Mouse (Mus musculus): ENCODE data around the gene BC017158. TPM values are rescaled to one million over a fixed set of nuclear protein-coding genes. Genes with fewer than 3 reads are reported as not detected.

BC017158 gene
- polyA plus RNA-seq, 1 experiment from 2014 or later = 38.2 TPM

GRCm38 (mm10) chr7:128332896-128333295 lies 34.9 kb upstream of the BC017158 start:
- no peak overlapping the region for H3K27ac ChIP-seq (ENCODE audit: low read depth, low read length)
- H3K36me3 ChIP-seq (ENCODE audit: control insufficient read depth, insufficient read depth, low read length) = no peaks in the 10 kb centered on the region
- H3K27me3 ChIP-seq (replicated peaks; ENCODE audit: control insufficient read depth, insufficient read depth, low read length) = no peaks in the 10 kb centered on the region
- DNase-seq (ENCODE audit: low spot score) (peak; percentile 31), ATAC-seq (replicated peaks; ENCODE audit: low FRiP score) (no peak)
- H3K9me3 ChIP-seq (ENCODE audit: control insufficient read depth, low read length) = no peaks in the 10 kb centered on the region
- no peak overlapping the region for H3K4me3 ChIP-seq (ENCODE audit: low read depth, low read length)
- H3K9ac ChIP-seq (ENCODE audit: low read depth, low read length) = no peak overlapping the region
- H3K4me2 ChIP-seq = no peak overlapping the region
- H3K4me1 ChIP-seq (replicated peaks; ENCODE audit: control insufficient read depth, insufficient read depth, low read length) = no peaks in the 10 kb centered on the region
- WGBS = 42% methylated on average over 1 of the region's 1 CpGs

GRCm38 (mm10) chr7:128330981-128331380 lies 33.0 kb upstream of the BC017158 start:
- Histone ChIP-seq H3K27ac (ENCODE audit: low read depth, low read length) (no peak overlapping the region), H3K4me2 (no peak overlapping the region), H3K9me3 (ENCODE audit: control insufficient read depth, low read length) (no peaks in the 10 kb centered on the region), H3K9ac (ENCODE audit: low read depth, low read length) (no peak overlapping the region), H3K4me3 (ENCODE audit: low read depth, low read length) (no peak overlapping the region), H3K4me1 (replicated peaks; ENCODE audit: control insufficient read depth, insufficient read depth, low read length) (no peaks in the 10 kb centered on the region), H3K36me3 (ENCODE audit: control insufficient read depth, insufficient read depth, low read length) (no peaks in the 10 kb centered on the region), H3K27me3 (replicated peaks; ENCODE audit: control insufficient read depth, insufficient read depth, low read length) (no peaks in the 10 kb centered on the region)
- ATAC-seq (replicated peaks; ENCODE audit: low FRiP score) = no peak
- peak; percentile 24 for DNase-seq (ENCODE audit: low spot score)
- 70% methylated on average over 9 of the region's 9 CpGs for WGBS

GRCm38 (mm10) chr7:128324977-128325376 lies 27.0 kb upstream of the BC017158 start:
- peaks cover 3% of the 10 kb centered on the region; the same call in 1 of the 2 replicates for H3K27me3 ChIP-seq (replicated peaks; ENCODE audit: control insufficient read depth, insufficient read depth, low read length)
- no peaks in the 10 kb centered on the region for H3K9me3 ChIP-seq (ENCODE audit: control insufficient read depth, low read length)
- H3K27ac ChIP-seq (ENCODE audit: low read depth, low read length) = no peak overlapping the region
- H3K9ac ChIP-seq (ENCODE audit: low read depth, low read length) = no peak overlapping the region
- H3K4me2 ChIP-seq = no peak overlapping the region
- no peaks in the 10 kb centered on the region for H3K36me3 ChIP-seq (ENCODE audit: control insufficient read depth, insufficient read depth, low read length)
- ATAC-seq (replicated peaks; ENCODE audit: low FRiP score) = no peak
- DNase-seq (ENCODE audit: low spot score) = peak; percentile 30
- H3K4me3 ChIP-seq (ENCODE audit: low read depth, low read length) = no peak overlapping the region
- peaks cover 9% of the 10 kb centered on the region; the same call in 1 of the 2 replicates for H3K4me1 ChIP-seq (replicated peaks; ENCODE audit: control insufficient read depth, insufficient read depth, low read length)
- WGBS = 94% methylated on average over 1 of the region's 1 CpGs

- Histone ChIP-seq H3K4me3 (ENCODE audit: low read depth, low read length) (no peak overlapping the region), H3K9me3 (ENCODE audit: control insufficient read depth, low read length) (no peaks in the 10 kb centered on the region), H3K4me2 (no peak overlapping the region), H3K27ac (ENCODE audit: low read depth, low read length) (peak overlapping the region; percentile 52; the same call in 1 of the 2 replicates), H3K27me3 (replicated peaks; ENCODE audit: control insufficient read depth, insufficient read depth, low read length) (peaks cover 3% of the 10 kb centered on the region; the same call in 1 of the 2 replicates), H3K9ac (ENCODE audit: low read depth, low read length) (no peak overlapping the region), H3K36me3 (ENCODE audit: control insufficient read depth, insufficient read depth, low read length) (no peaks in the 10 kb centered on the region), H3K4me1 (replicated peaks; ENCODE audit: control insufficient read depth, insufficient read depth, low read length) (peaks cover 10% of the 10 kb centered on the region; the same call in 1 of the 2 replicates)
- 72% methylated on average over 7 of the region's 7 CpGs for WGBS
- ATAC-seq (replicated peaks; ENCODE audit: low FRiP score) (no peak), DNase-seq (ENCODE audit: low spot score) (peak; percentile 31)
These were observed 23.3 kb upstream of the BC017158 start for GRCm38 (mm10) chr7:128321260-128321659.

- peak; percentile 22 for DNase-seq (ENCODE audit: low spot score)
- WGBS = 79% methylated on average over 2 of the region's 2 CpGs
- ATAC-seq (replicated peaks; ENCODE audit: low FRiP score) = no peak
These were observed 22.3 kb upstream of the BC017158 start for GRCm38 (mm10) chr7:128320219-128320816.

GRCm38 (mm10) chr7:128319140-128319539 lies 21.2 kb upstream of the BC017158 start:
- 85% methylated on average over 7 of the region's 7 CpGs for WGBS
- Histone ChIP-seq H3K36me3 (ENCODE audit: control insufficient read depth, insufficient read depth, low read length) (no peaks in the 10 kb centered on the region), H3K4me2 (no peak overlapping the region), H3K9ac (ENCODE audit: low read depth, low read length) (no peak overlapping the region), H3K4me1 (replicated peaks; ENCODE audit: control insufficient read depth, insufficient read depth, low read length) (peaks cover 10% of the 10 kb centered on the region; the same call in 1 of the 2 replicates), H3K4me3 (ENCODE audit: low read depth, low read length) (no peak overlapping the region), H3K27ac (ENCODE audit: low read depth, low read length) (no peak overlapping the region), H3K9me3 (ENCODE audit: control insufficient read depth, low read length) (no peaks in the 10 kb centered on the region), H3K27me3 (replicated peaks; ENCODE audit: control insufficient read depth, insufficient read depth, low read length) (peaks cover 3% of the 10 kb centered on the region; the same call in 1 of the 2 replicates)
- DNase-seq (ENCODE audit: low spot score) (peak; percentile 27), ATAC-seq (replicated peaks; ENCODE audit: low FRiP score) (no peak)

More at GRCm38 (mm10) chr7:128320219-128320816, 22.3 kb upstream of the BC017158 start:
- peaks cover 10% of the 10 kb centered on the region; the same call in 1 of the 2 replicates for H3K4me1 ChIP-seq (replicated peaks; ENCODE audit: control insufficient read depth, insufficient read depth, low read length)
- H3K27ac ChIP-seq (ENCODE audit: low read depth, low read length) = peak overlapping the region; percentile 52; the same call in 1 of the 2 replicates
- no peaks in the 10 kb centered on the region for H3K9me3 ChIP-seq (ENCODE audit: control insufficient read depth, low read length)
- H3K36me3 ChIP-seq (ENCODE audit: control insufficient read depth, insufficient read depth, low read length) = no peaks in the 10 kb centered on the region
- H3K27me3 ChIP-seq (replicated peaks; ENCODE audit: control insufficient read depth, insufficient read depth, low read length) = peaks cover 3% of the 10 kb centered on the region; the same call in 1 of the 2 replicates
- H3K4me2 ChIP-seq = no peak overlapping the region
- no peak overlapping the region for H3K4me3 ChIP-seq (ENCODE audit: low read depth, low read length)
- H3K9ac ChIP-seq (ENCODE audit: low read depth, low read length) = no peak overlapping the region

- Histone ChIP-seq H3K27ac (ENCODE audit: low read depth, low read length) (no peak overlapping the region), H3K9me3 (ENCODE audit: control insufficient read depth, low read length) (no peaks in the 10 kb centered on the region), H3K27me3 (replicated peaks; ENCODE audit: control insufficient read depth, insufficient read depth, low read length) (no peaks in the 10 kb centered on the region), H3K36me3 (ENCODE audit: control insufficient read depth, insufficient read depth, low read length) (no peaks in the 10 kb centered on the region), H3K4me2 (no peak overlapping the region), H3K4me3 (ENCODE audit: low read depth, low read length) (no peak overlapping the region), H3K9ac (ENCODE audit: low read depth, low read length) (no peak overlapping the region), H3K4me1 (replicated peaks; ENCODE audit: control insufficient read depth, insufficient read depth, low read length) (peaks cover 10% of the 10 kb centered on the region; the same call in 1 of the 2 replicates)
- ATAC-seq (replicated peaks; ENCODE audit: low FRiP score) = no peak
- DNase-seq (ENCODE audit: low spot score) = peak; percentile 28
- WGBS = 50% methylated on average over 4 of the region's 4 CpGs
These were observed 19.0 kb upstream of the BC017158 start for GRCm38 (mm10) chr7:128317011-128317410.

- no peak overlapping the region for H3K27ac ChIP-seq (ENCODE audit: low read depth, low read length)
- no peaks in the 10 kb centered on the region for H3K9me3 ChIP-seq (ENCODE audit: control insufficient read depth, low read length)
- whole genome bisulfite sequencing = 71% methylated on average over 7 of the region's 7 CpGs
- no peak overlapping the region for H3K9ac ChIP-seq (ENCODE audit: low read depth, low read length)
- no peak overlapping the region for H3K4me2 ChIP-seq
- peaks cover 11% of the 10 kb centered on the region for H3K4me1 ChIP-seq (replicated peaks; ENCODE audit: control insufficient read depth, insufficient read depth, low read length)
- no peaks in the 10 kb centered on the region for H3K27me3 ChIP-seq (replicated peaks; ENCODE audit: control insufficient read depth, insufficient read depth, low read length)
- no peak overlapping the region for H3K4me3 ChIP-seq (ENCODE audit: low read depth, low read length)
- ATAC-seq (replicated peaks; ENCODE audit: low FRiP score) (no peak), DNase-seq (ENCODE audit: low spot score) (peak; percentile 27)
- no peaks in the 10 kb centered on the region for H3K36me3 ChIP-seq (ENCODE audit: control insufficient read depth, insufficient read depth, low read length)
These were observed 16.5 kb upstream of the BC017158 start for GRCm38 (mm10) chr7:128314491-128314890.

GRCm38 (mm10) chr7:128313601-128314000 lies 15.6 kb upstream of the BC017158 start:
- peaks cover 15% of the 10 kb centered on the region for H3K4me1 ChIP-seq (replicated peaks; ENCODE audit: control insufficient read depth, insufficient read depth, low read length)
- no peaks in the 10 kb centered on the region for H3K9me3 ChIP-seq (ENCODE audit: control insufficient read depth, low read length)
- H3K4me3 ChIP-seq (ENCODE audit: low read depth, low read length) = no peak overlapping the region
- no peaks in the 10 kb centered on the region for H3K27me3 ChIP-seq (replicated peaks; ENCODE audit: control insufficient read depth, insufficient read depth, low read length)
- H3K27ac ChIP-seq (ENCODE audit: low read depth, low read length) = no peak overlapping the region
- WGBS = 70% methylated on average over 2 of the region's 2 CpGs
- no peak overlapping the region for H3K9ac ChIP-seq (ENCODE audit: low read depth, low read length)
- DNase-seq (ENCODE audit: low spot score) (peak; percentile 26), ATAC-seq (replicated peaks; ENCODE audit: low FRiP score) (no peak)
- H3K36me3 ChIP-seq (ENCODE audit: control insufficient read depth, insufficient read depth, low read length) = no peaks in the 10 kb centered on the region
- no peak overlapping the region for H3K4me2 ChIP-seq

Measured in liver, embryonic 11.5 days (tissue).